Mouse (Mus musculus): ENCODE data around the gene Efnb1.
A peak's percentile ranks its signal among the peaks of the same experiment; 100 is the strongest.
"Not testable (repeated sequence)": the region's sequence is repeated elsewhere in the genome, so short reads cannot be mapped to it uniquely, and the experiment has no call there.

Efnb1 gene

GRCm38 (mm10) chrX:99135523-99136258 lies at the start of gene Efnb1:
Efnb1 (plus strand) TSS chrX:99136130.
- DNase-seq (ENCODE audit: low spot score) = peak; percentile 90

- DNase-seq (ENCODE audit: low spot score) = no peak
Observed at GRCm38 (mm10) chrX:99092704-99093103, 43.2 kb upstream of the Efnb1 start.

DNA sequence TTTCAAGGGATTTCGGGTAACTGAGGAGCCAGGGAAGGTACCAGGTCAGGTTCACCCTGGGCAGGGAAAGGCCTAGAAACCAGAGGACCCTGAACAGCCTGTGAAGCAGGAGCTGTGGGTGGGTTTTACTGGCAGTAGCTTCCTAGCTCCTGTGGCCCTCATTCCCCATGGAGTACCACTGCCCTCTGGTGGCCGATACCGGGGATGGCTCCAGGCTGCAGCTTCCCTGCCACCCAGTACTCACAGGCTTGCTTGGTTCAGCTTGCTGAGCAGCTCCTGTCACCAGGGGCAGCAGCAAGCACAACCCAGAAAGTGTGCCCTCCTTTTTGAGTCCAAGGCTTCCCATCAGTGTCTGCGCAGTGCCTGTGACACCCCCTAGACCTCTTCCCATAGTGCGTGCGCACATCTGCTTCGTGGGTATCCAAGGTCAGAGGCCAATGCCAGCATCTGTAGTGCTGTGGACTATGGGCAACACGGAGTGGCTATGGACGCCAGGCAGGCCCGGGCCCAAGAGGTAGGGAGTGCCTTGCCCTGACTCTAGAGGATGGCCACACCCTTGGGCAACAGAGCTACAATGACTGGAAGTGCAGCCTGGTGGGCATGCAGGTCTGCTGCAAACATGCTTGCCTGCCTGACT lies 24.7 kb upstream of the Efnb1 start:
- not testable (repeated sequence) for DNase-seq (ENCODE audit: low spot score)

DNA sequence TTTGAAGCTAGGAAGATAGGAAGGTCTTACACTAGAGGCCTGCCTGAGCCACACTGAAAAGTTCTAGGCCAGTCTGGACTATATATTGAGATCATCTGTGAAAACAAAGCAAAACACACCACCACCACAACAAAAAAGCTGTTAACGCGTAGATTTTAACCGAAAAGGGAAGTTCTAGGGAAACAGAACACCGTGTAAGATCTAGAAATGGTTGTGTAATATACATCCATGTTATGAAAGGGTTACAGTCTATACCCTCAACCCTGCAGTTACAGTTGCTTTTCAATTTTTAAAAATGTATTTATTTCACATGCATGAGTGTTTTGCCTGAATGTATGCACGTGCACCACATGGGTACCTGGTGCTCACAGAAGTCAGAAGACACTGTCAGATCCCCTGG lies 16.4 kb upstream of the Efnb1 start:
- DNase-seq (ENCODE audit: low spot score) = no peak

- DNase-seq (ENCODE audit: low spot score) = peak; percentile 73
Observed at GRCm38 (mm10) chrX:99130059-99130458, 5.9 kb upstream of the Efnb1 start.

GRCm38 (mm10) chrX:99132573-99132972 lies 3.4 kb upstream of the Efnb1 start:
- DNase-seq (ENCODE audit: low spot score) = peak; percentile 23

DNA sequence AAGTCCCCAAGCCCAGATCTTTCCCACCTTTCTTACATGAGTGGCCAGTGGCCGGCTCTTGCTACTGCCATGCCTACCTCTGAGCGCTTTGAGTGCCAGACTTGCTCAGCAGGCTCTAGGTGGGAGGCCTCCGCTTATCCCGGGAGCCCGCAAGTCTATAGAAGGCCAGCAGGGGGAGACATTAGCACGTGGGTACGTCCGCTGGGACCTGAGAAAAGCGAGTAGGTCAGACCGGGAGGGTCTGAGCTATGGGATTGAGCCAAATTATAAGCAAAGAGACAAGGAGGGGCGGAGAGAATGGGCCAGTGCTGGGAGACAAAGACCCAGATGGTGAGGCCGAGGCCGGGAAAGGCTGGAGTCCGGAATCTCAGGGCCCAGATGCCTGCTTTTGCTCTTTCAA lies 1.0 kb upstream of the Efnb1 start:
- DNase-seq (ENCODE audit: low spot score) = peak; percentile 76

DNA sequence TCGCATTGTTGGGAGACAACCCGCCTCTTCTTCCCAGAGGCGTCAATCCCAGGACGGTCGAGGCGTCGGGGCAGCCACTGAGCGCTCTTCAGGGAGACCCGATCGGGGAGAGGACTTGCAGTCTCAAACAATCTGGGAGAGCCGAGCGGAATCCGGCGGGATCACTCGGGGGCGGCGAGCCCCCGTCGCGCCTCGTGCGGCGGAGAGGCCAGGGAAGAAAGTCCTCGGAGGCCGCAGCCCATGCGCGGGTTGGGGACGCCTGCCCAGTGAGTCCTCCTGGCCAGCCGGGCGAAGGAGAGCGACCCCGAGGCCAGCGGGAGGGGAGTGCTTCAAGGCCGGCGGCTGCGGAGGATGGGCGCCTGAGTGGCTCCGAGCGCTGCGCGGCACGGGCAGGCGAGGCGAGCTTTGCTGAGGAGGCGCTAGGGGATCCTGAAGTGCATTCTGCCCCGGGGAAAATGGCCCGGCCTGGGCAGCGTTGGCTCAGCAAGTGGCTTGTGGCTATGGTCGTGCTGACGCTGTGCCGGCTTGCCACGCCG lies 569 bp downstream of the Efnb1 start:
- peak; percentile 33 for DNase-seq (ENCODE audit: low spot score)

GRCm38 (mm10) chrX:99137143-99137870 lies 1.4 kb downstream of the Efnb1 start:
- no peak for DNase-seq (ENCODE audit: low spot score)

- peak; percentile 38 for DNase-seq (ENCODE audit: low spot score)
Observed at GRCm38 (mm10) chrX:99137928-99138740, 2.2 kb downstream of the Efnb1 start.

DNA sequence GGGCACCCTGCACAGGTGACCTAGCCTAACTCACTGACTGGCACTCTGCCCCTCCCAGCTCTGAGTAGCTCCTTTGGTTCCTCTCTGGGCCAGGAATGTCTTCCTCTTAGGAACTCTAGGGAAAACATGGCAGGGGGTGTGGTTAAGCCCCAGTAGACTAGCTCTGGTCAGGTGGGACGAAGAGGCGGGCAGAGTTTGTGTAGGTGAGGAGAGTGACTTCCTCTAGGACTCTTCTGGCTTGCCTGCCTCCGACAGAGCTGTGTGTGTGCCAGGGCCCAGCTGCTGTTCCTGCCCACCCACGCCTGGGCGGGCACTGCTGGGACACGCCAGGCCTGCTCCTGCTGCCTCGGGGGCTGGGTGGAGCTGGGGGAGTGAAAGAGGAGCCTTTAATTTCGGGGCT lies 5.1 kb downstream of the Efnb1 start:
- no peak for DNase-seq (ENCODE audit: low spot score)

GRCm38 (mm10) chrX:99141900-99142299 lies 6.0 kb downstream of the Efnb1 start:
- DNase-seq (ENCODE audit: low spot score) = no peak

DNA sequence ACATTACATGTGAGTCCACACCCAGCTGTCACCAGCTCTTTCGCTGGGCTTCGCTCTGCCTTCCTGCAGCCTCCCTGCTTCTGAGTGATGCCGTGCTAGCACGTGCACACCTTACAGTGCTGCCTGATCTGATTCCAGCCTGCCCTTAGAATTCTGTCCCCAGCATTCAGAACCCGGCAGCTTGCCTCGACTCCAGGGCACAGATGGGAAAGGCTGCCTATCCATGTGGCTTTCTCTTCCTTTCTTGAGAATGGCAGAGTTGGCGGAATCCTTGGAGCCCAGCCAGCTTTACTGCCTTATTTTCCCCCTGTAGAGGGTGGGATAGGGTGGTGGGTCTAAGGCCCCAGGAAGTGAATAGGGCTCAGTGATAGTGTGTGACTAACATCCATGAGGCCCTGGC lies 9.6 kb downstream of the Efnb1 start:
- no peak for DNase-seq (ENCODE audit: low spot score)

- no peak for DNase-seq (ENCODE audit: low spot score)
Observed at GRCm38 (mm10) chrX:99148061-99148905, 12.4 kb downstream of the Efnb1 start.

DNA sequence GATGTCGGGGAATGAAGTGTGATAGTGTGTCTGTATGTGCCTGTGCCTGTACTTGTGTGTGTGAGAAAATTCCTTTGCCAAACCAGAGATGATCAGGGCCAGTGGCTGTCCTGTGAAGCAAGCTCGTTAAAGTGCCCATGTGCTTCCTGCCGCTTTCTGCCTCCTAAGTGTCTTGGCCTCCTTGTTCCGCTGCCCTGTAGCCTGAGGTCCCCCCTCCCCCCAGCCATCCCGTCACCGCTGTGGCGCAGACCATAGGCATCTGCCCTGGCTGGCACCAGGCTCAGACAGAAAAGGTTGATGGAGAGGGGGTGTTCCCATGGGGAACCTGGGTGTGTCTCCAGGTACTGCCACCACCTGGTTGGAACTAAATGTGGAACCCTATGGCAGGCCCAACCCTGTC lies 13.1 kb downstream of the Efnb1 start:
- no peak for DNase-seq (ENCODE audit: low spot score)

DNA sequence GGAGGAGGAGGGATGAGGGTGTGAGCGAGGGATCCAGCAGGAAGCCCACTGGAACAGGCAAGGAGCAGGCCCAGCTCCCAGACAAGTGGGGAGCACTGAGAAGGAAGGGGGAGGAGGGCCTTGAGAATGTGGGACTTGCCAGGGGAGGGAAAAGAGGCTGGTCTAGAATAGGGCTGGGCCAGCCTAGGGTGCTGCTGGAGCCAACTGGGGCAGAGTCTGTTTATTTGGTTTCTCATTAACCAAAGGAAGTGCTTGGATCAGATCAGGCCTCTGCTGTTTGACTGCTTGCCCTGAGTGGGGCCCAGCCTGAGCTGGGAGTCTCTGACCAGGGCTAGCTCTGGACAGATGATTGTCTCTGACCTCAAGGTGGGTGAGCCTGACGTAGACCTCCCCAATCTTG lies 14.0 kb downstream of the Efnb1 start:
- DNase-seq (ENCODE audit: low spot score) = peak; percentile 53

DNA sequence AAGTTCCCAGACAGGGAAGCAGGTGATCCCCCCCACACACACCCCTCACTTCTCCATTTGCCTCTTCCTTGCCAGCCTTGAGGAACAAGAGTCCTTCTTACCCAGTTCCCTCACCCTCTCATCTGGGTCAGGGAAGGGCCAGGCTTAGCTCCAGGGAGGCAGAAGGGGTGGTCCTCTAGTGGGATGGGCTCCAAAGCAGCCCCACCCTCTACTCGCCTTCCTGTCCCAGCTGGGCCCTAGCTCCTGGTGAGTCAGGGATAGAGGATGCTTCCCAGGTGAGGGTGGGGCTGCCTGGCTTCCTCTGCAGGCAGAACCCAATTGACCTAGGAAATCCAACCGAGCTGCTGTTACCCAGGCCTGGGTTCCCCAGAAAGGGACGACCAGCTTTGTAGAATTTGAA lies 14.8 kb downstream of the Efnb1 start:
- DNase-seq (ENCODE audit: low spot score) = no peak

DNA sequence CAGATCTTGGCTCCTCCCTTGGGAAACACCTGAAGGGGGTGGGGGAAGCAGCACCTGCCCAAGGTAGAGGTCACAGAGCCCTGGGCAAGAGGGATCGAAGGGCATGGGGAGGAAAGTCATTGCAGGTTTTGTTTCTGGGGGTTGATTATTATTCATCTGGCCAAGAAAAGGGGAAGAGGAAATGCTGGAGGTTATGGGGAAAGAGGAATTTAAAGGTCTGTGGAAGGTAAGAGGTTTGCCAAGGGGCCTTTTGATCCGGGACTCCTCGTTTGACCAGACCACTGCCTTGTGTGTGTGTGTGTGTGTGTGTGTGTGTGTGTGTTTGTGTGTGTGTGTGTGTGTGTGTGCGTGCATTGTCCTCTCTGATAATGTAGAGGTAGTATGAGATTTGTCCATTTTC lies 15.5 kb downstream of the Efnb1 start:
- DNase-seq (ENCODE audit: low spot score) = no peak

- no peak for DNase-seq (ENCODE audit: low spot score)
Observed at GRCm38 (mm10) chrX:99152141-99152540, 16.2 kb downstream of the Efnb1 start.

DNA sequence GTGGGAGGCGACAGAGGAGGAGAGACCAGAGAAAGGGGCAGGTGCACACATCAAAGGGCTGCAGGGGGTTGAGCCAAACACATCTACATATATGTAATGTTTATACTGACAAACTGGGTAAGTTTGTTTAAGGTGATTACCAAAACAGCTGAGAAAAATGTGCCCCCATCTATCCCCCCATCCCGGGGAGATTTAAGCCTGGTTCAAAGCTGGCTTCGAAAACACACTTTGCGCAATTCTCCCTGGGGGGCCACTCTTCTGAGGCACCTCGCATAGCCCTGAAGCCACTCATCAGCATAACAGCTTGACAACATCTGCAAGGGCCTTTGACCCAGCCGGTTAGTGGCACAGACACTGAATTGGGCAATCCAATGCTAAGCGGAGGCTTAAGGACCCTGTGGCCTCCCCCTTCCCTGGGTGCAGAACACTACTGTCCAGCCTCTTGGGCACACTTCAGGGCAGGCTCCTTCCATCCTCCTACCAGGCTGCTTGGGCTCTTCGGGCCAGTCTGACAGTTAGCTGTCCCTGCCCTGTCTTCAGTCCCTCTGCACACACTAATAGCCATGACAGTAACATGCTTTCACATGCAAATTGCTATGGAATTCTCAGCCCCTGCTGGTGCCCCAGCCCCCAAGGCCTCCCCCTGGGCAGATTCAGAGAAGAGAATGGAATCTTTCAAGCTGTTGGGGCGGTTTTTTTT lies 16.8 kb downstream of the Efnb1 start:
- DNase-seq (ENCODE audit: low spot score) = peak; percentile 36
